Mouse (Mus musculus): Measurements from ENCODE around the gene Nell1.

The Nell1 gene

GRCm38 (mm10) chr7:50850271-50850670, 875.6 kb downstream of the Nell1 start:
- peak; percentile 39 for DNase-seq (ENCODE audit: inconsistent ontology term)

DNA sequence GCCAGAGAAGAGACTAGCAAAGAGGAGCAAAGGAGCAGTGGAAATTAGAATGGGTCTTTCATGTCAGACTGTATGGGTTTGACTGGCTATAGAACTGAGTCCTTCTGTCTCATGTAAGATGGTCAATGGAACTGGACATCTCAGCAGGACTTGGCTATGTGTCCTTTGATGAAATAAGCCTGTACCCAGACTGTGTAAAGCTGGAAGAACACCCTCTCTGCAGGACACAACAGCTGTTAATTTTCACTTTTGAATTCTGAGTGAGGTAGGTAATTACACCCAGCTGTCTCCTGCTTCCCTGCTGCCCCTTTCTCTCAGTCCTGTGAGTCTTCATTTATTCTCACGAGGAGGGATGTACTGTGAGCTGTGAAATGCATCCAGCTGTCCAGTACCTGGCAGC, 895.5 kb downstream of the Nell1 start:
- DNase-seq (ENCODE audit: inconsistent ontology term), result no peak

DNA sequence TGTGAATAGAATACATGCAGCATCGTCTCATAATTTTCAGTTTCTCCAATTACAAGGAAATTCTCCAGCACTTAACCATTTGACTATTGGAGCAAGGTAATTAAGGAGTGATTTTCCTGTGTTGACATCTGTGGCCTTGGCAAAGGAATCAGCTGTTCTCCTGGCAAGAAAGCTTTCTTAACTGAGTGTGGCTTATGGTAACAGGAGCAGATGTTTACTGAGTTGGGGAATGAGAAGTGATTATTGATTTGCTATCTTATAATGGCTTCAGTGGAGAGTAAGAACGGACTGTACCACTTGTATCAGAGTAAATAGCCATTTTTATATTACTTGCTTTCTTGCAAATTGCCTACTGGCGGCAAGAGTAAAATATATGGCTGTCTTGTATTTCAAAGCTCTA, 913.0 kb downstream of the Nell1 start:
- no peak for DNase-seq (ENCODE audit: inconsistent ontology term)

DNA sequence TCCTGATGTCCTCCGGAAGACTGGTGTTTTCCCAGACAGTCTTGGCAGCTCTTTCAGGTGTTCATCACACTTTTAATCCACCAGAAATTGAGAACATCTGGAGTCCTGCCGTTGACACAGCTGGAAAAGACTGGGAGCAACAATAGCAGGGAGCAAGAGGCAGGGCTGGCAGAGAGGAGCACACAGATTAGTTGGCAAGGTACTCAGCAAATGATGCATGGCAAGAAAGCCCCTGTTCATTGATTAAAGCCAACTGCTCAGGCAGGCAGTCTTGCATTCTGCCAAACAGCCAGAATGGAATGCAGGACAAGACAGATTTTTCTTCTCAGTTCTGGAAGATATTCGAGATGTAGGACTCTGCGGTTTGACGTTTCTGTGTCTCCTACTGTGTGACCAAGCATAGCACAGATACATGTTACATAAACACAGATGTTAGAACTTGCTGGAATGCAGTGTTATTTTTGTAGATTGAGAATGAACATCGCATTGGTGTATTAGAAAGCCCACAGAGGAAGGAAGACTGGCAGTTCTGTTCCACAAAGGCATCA, 925.0 kb downstream of the Nell1 start:
- DNase-seq (ENCODE audit: inconsistent ontology term), result peak; percentile 77
